Mouse (Mus musculus) embryonic fibroblast, embryonic 13.5 days (primary cell): ENCODE data around the gene Cpn2. TPM values are rescaled to one million over a fixed set of nuclear protein-coding genes. Genes with fewer than 3 reads are reported as not detected.

Experiments
- H3K27ac ChIP-seq: 2 replicates; pipeline ENCODE4 v1.5.1; 2012; ENCODE audit warnings: low read length, control low read depth, inconsistent platforms; ENCODE audit not compliant: insufficient read depth
- H3K4me1 ChIP-seq: 2 replicates; pipeline ENCODE4 v1.6.1; 2011; ENCODE audit warnings: low read length; ENCODE audit not compliant: control insufficient read depth, insufficient read depth
- H3K4me3 ChIP-seq: 2 replicates; pipeline ENCODE4 v1.5.1; 2011; ENCODE audit warnings: mild to moderate bottlenecking, control low read depth, low read length; ENCODE audit not compliant: insufficient read depth
- CTCF ChIP-seq: IDR thresholded peaks from 2 replicates; pipeline ENCODE4 v1.5.1; 2011; ENCODE audit warnings: mild to moderate bottlenecking, control low read depth, low read length, moderate library complexity, borderline replicate concordance; ENCODE audit not compliant: insufficient read depth
- POLR2A ChIP-seq: IDR thresholded peaks from 2 replicates; pipeline ENCODE4 v1.6.1; 2011; ENCODE audit warnings: low read depth, mild to moderate bottlenecking, control low read depth, low read length, moderate library complexity
- polyA plus RNA-seq: library from polyadenylated mRNA; stranded (reverse); fragments of >200 nt; gene quantifications from 2 replicates; pipeline ENCODE4 v1.2.4, GENCODE M21; 2011; ENCODE audit warnings: low read depth; ENCODE audit not compliant: missing spikeins, insufficient read length

Cpn2 gene
- polyA plus RNA-seq, result 0.43 and 0.67 TPM in 2 replicates

- Histone ChIP-seq H3K4me1 (peaks cover 11% of the 10 kb centered on the region), H3K27ac (no peak within 1 kb of the TSS), H3K4me3 (no peak within 1 kb of the TSS)
- TF ChIP-seq POLR2A (no peak), CTCF (no peak)
These were observed at the start of gene Cpn2 for GRCm38 (mm10) chr16:30267359-30267758. Gene Cpn2 (minus strand): TSS chr16:30267499.

- H3K4me3 ChIP-seq, result no peak overlapping the region
- H3K27ac ChIP-seq, result no peak overlapping the region
- TF ChIP-seq POLR2A (no peak), CTCF (no peak)
- H3K4me1 ChIP-seq, result no peaks in the 10 kb centered on the region
These were observed 46.9 kb upstream of the Cpn2 start for GRCm38 (mm10) chr16:30314236-30314635.

GRCm38 (mm10) chr16:30310647-30311046 lies 43.3 kb upstream of the Cpn2 start, which contains the start of gene Gp5:
Gene Gp5 (minus strand): TSS chr16:30310779.
- H3K4me3 ChIP-seq, result no peak within 1 kb of the TSS
- TF ChIP-seq CTCF, result no peak
- no peak for TF ChIP-seq POLR2A
- no peaks in the 10 kb centered on the region for H3K4me1 ChIP-seq
- no peak within 1 kb of the TSS for H3K27ac ChIP-seq

GRCm38 (mm10) chr16:30310171-30310515 lies 42.8 kb upstream of the Cpn2 start:
- H3K4me1 ChIP-seq, result no peaks in the 10 kb centered on the region
- no peak overlapping the region for H3K4me3 ChIP-seq
- no peak overlapping the region for H3K27ac ChIP-seq
- TF ChIP-seq POLR2A (no peak), CTCF (no peak)

- no peaks in the 10 kb centered on the region for H3K4me1 ChIP-seq
- no peak overlapping the region for H3K4me3 ChIP-seq
- TF ChIP-seq POLR2A (no peak), CTCF (no peak)
- no peak overlapping the region for H3K27ac ChIP-seq
These were observed 42.3 kb upstream of the Cpn2 start for GRCm38 (mm10) chr16:30309395-30310170.

- Histone ChIP-seq H3K4me3 (peak overlapping the region; percentile 24), H3K27ac (no peak overlapping the region), H3K4me1 (no peaks in the 10 kb centered on the region)
- TF ChIP-seq CTCF (no peak), POLR2A (no peak)
These were observed 41.5 kb upstream of the Cpn2 start for GRCm38 (mm10) chr16:30308616-30309394.

- H3K27ac ChIP-seq, result no peak overlapping the region
- no peaks in the 10 kb centered on the region for H3K4me1 ChIP-seq
- H3K4me3 ChIP-seq, result peak overlapping the region; percentile 24; the same call in 1 of the 2 replicates
- TF ChIP-seq POLR2A (no peak), CTCF (no peak)
These were observed 40.8 kb upstream of the Cpn2 start for GRCm38 (mm10) chr16:30307961-30308615.

- Histone ChIP-seq H3K27ac (no peak overlapping the region), H3K4me1 (no peaks in the 10 kb centered on the region), H3K4me3 (no peak overlapping the region)
- TF ChIP-seq CTCF (no peak), POLR2A (no peak)
These were observed 40.0 kb upstream of the Cpn2 start for GRCm38 (mm10) chr16:30307306-30307705.

GRCm38 (mm10) chr16:30306102-30306501 lies 38.8 kb upstream of the Cpn2 start:
- H3K27ac ChIP-seq, result no peak overlapping the region
- H3K4me3 ChIP-seq, result no peak overlapping the region
- H3K4me1 ChIP-seq, result no peaks in the 10 kb centered on the region
- TF ChIP-seq POLR2A (no peak), CTCF (no peak)

GRCm38 (mm10) chr16:30304236-30304635 lies 36.9 kb upstream of the Cpn2 start:
- no peaks in the 10 kb centered on the region for H3K4me1 ChIP-seq
- no peak overlapping the region for H3K27ac ChIP-seq
- no peak for TF ChIP-seq POLR2A
- TF ChIP-seq CTCF, result no peak
- no peak overlapping the region for H3K4me3 ChIP-seq
